Mouse (Mus musculus): ENCODE data around the gene Phox2a. TPM values are rescaled to one million over a fixed set of nuclear protein-coding genes. Genes with fewer than 3 reads are reported as not detected.

Gene Phox2a
- total RNA-seq, 2 experiments from 2014 or later: not detected

DNA sequence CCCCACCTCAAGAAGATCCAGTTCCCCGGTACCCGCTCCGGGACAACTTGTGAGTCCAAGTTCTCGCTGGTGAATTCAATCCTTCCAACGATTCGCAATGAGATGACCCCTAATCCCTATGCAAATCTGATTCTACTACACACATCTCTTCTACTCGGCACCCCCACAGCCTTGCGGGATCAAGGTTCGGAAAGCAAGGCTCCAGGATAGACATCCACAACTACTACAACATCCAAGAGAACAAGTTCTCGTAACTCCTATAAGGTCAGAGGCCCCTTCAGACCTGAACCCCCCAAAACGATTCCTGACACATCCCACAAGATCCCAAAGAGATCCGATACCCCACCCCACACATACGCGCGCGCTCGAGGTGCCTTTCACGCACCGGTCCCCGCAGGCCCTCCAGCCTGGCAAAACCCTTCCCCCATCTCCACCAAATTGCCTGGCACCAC lies 19.1 kb downstream of the Phox2a start:
- no peak for ATAC-seq (replicated peaks; ENCODE audit: low FRiP score, poor library complexity, severe bottlenecking)

DNA sequence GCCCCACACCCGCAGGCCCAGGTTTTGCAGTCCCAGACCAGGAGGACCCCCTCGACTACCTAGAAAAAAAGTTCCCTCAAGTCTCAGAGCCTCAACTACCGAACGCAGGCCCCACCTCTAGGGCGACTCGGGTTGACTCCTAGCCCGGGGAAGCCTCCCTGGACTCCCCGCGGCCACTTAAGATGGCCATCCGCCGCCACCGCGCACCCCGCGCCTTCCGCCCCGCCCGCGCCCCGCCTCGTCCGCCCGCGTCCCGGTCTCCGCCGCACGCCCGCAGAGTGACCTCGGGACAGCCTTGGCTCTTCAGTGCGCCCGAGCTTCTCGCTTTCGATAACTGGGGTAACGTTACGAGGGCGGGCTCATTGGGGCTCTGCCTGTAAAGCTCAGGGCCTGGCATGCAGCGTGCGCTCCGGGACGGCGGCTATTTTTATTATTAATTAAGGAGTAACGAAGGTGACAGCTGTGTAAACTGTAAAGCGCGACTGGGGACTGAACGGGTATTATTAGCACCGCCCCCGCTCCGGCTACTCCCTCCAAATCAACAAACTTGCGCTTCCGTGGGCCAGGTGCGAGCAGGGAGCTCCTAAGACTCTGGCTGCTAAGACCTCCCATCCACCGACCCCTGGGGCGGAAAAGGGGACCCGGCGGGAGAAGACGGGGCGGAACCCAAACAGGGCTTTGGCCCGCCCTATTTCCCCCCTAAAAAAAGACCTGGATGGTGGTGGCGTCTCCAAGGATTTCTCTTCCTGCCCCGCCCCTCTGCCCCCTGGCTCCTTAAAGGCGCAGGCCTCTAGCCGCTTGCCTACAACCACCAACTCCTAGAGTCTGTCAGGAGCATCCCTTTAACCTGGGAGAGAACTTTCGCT lies 19.7 kb downstream of the Phox2a start, which contains the start of gene Inppl1:
Gene Inppl1 (minus strand): TSS at position 624 of the 866 bp plus-strand sequence.
- ATAC-seq (replicated peaks; ENCODE audit: low FRiP score, poor library complexity, severe bottlenecking): no peak

DNA sequence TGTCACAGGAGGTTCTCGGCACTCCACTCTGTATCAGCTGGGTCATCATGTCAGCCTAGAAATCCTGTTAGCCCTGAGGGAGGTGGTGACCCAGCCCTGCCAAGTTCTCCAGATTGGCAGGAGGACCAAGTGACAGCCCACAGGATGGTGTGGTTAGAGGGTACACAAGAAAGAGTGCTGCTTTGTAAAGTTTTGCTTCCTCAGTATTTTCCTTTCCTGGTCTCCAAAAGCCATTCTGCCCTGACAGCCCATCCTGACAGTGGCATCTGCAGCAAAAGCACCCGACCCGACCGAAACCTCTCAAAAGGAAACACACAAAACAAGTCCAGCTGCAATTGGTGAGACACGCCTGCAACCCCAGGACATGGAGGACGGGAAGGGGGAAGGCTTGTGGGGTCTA lies 26.1 kb downstream of the Phox2a start:
- no peak for ATAC-seq (replicated peaks; ENCODE audit: low FRiP score, poor library complexity, severe bottlenecking)

DNA sequence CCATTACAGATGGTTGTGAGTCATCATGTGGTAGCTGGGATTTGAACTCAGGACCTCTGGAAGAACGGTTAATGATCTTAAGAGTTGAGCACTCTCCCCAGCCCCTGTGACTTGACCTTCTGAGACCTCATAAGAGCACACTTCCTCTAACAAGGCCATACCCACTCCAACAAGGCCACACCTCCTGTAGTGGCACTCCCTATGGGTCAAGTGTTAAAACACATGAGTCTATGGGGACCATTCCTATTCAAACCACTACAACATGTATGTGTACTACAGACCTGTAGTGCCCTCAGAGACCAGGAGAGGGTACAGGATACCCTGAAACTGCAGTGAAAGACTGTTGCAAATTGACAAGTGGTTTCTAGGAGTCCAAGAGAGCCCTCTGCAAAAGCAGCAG lies 29.8 kb downstream of the Phox2a start:
- ATAC-seq (replicated peaks; ENCODE audit: low FRiP score, poor library complexity, severe bottlenecking): no peak

DNA sequence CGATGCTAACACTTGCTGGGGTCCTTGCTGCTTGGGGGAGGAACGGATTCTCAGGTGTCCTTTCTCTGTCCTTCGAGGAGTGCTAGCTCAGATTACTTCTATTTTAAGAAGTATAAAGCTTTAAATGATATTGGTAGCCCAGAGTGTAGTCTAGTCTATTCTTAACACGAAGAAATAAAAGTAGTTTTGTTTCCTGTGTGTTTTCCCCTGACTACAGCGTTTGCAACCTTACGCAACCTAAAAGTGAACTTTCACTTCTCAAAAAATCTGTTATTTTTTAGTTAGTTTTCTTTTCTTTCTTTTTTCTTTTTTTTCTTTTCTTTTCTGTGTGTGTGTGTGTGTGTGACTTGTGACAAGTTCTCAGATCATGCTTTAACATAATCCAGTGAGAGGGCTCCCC lies 33.6 kb downstream of the Phox2a start:
- ATAC-seq (replicated peaks; ENCODE audit: low FRiP score, poor library complexity, severe bottlenecking): no peak

DNA sequence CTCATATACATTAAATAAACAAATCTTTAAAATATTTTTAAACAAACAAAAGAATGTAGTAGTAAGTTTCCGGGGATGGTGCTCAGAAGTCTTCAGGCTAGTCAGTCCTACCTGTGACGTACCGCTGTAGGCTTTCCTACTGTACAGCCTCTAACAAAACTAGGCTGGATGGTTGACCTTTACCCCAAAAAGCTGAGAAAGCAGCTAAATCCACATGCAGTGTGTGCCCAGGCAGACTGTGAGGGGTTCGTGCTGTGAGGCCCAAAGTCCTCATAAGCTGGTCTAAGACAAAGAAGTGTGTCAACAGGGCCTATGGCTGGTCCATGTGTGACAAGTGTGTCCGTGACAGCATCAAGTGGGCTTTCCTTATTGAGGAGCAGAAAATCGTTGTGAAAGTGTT lies 34.7 kb downstream of the Phox2a start:
- ATAC-seq (replicated peaks; ENCODE audit: low FRiP score, poor library complexity, severe bottlenecking): no peak

DNA sequence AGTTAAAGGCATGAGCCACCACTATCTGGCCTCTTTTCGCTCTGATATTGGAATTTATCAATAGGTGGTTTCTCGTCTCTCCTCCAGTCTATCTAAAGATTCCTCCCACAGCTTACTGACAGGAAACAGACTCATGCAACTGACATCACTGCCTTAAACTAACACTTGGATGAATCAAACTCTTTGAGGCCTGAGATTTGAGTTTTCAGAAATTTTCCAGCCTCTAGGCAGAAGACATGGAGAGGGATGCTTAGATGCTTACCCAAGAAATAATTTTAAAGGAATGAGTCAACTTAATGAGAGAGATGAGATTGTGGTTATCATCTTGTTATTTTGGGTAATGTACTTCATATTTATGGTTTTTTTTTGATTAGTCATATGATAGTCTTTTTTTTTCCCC lies 35.7 kb downstream of the Phox2a start:
- no peak for ATAC-seq (replicated peaks; ENCODE audit: low FRiP score, poor library complexity, severe bottlenecking)

DNA sequence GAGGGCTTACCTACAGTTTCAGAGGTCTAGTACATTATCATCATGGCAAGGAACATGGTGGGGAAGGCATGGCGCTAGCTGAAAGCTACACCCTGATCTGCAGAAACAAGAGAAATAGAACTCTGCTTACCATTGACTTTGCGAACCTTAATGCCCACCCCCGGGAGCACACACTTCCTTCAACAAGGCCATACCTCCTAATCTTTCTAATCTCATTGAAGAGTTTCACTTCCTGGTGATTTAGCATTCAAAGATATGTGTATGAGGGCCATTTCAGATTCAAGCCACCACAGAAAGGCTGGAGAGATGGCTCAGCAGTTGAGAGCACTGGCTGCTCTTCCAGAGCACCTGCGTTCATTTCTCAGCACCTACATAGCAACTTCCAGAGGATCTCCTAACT lies 39.0 kb downstream of the Phox2a start, which contains the start of gene Folr2:
Gene Folr2 (minus strand): TSS at position 101 of the 400 bp plus-strand sequence.
- no peak for ATAC-seq (replicated peaks; ENCODE audit: low FRiP score, poor library complexity, severe bottlenecking)

DNA sequence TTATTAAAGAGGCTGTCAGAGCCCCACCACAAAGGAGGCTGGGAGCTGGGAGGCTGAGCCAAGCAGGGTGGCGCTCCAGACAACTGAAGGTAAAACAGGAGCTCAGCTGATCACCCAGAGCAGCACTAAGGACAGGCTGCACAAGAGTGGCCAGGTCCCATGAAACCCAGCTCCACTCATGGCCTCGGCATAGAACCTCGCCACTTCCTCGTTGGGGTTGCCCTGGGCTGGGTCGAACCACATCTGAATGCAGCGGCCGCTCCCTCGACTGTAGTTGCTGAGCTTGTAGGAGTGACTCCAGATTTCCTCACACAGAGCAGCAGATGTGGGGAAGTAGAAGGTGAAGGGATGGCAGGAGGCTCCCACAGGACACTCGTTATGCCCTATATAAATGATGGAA lies 40.2 kb downstream of the Phox2a start:
- no peak for ATAC-seq (replicated peaks; ENCODE audit: low FRiP score, poor library complexity, severe bottlenecking)

DNA sequence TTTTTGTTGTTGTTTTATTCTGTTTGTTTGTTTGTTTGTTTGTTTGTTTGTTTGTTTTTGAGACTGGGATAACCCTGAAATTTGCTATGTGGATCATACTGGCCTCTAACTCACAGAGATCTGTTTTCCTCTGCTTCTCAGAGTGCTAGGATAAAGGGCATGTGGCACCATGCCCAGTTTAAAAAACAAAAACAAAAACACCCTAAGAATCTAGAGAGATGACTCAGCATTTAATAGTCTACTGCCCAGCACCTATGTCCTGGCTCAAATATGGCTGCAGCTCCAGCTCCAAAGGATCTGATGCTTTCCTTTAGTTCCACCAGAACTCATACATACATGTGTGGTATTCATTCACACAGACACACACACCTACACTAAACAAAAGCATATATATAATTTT lies 42.9 kb downstream of the Phox2a start:
- no peak for ATAC-seq (replicated peaks; ENCODE audit: low FRiP score, poor library complexity, severe bottlenecking)

DNA sequence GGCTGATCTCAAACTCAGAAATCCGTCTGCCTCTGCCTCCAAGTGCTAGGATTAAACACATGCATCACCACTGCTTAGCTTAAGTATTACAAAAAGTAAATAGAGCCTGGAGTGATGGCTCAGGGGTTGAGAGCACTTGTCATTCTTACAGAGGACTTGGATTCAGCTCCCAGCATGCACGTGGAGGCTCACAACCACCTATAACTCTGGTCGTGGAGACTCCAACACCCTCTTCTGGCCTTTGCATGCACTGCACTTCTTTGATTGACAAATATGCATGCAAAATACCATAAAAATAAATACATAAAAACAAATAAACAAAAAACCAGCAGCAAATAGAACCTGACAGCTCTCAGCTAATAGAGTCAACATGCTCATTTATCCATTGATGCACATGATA lies 44.2 kb downstream of the Phox2a start:
- no peak for ATAC-seq (replicated peaks; ENCODE audit: low FRiP score, poor library complexity, severe bottlenecking)

DNA sequence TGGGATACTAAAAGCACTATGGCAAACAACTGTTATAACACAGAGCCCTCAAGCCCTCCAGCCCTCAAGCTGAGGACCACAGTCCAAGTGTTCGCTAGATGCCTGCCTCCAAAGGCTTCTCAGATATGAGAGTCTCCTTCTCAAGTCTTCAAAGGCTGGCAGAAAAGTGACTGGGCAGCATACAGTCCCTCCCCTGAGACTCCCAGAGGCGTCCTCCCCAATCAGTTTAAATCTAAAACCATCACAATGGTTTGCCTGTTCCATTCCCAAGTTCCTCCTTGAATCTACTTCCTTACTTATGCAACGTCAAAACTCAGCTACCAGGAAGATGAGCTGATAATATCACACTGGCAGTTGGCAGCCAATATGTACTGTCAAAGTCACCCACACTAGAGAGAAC lies 45.3 kb downstream of the Phox2a start, which contains the start of gene Anapc15:
Gene Anapc15 (plus strand): TSS at position 301 of the 400 bp plus-strand sequence.
- ATAC-seq (replicated peaks; ENCODE audit: low FRiP score, poor library complexity, severe bottlenecking): no peak

DNA sequence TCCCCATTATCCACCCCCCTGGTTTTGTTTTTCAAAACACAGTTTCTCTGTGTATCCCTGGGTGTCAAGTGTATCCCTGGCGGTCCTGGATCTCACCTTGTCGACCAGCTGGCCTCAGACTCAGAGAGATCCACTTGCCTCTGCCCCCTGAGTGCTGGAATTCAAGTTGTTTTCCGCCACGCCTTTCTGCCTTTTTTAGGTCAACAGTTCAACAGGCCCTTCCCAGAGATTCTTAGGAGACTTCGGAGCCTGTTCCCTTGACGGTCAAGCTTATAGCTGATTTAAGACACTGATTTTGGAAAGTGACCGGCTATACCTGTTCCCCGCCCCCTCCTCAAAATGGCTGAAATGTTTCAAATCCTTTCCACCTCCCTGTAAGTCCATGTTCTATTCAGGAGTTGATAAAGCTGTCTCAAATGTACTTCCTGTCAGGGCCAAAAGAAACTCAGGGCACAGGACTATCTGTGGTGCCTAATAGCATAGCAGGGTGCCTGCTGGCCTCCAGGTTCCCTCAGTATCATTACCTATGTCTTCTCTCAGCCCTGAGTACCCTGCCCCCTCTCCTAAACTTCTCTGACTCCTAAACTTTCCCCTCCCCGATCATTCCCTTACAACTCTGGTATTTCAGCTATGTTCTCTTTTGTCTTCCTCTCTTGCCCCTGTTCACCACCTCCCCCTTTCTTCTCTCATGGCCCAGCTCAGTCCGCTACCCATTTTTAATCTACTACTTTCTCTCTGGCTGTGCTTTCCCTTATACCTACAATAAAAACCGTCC lies 48.6 kb downstream of the Phox2a start:
- ATAC-seq (replicated peaks; ENCODE audit: low FRiP score, poor library complexity, severe bottlenecking): no peak

DNA sequence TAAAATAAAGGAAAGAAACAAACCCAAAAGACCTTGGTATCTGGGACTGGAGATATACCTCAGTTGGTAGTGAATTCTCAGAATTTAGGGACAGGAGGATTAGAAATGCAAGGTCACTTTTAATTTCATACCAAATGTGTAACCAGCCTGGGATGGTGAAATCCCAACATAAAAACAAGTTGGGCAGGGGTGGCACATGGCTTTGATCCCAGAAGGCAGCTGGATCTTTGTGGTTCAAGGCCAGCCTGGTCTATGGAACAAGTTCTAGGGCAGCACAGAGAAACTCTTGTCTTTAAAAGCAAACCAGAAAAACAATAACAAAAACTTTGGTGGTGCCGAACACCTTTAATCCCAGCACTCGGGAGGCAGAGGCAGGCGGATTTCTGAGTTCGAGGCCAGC lies 49.4 kb downstream of the Phox2a start:
- ATAC-seq (replicated peaks; ENCODE audit: low FRiP score, poor library complexity, severe bottlenecking): no peak

DNA sequence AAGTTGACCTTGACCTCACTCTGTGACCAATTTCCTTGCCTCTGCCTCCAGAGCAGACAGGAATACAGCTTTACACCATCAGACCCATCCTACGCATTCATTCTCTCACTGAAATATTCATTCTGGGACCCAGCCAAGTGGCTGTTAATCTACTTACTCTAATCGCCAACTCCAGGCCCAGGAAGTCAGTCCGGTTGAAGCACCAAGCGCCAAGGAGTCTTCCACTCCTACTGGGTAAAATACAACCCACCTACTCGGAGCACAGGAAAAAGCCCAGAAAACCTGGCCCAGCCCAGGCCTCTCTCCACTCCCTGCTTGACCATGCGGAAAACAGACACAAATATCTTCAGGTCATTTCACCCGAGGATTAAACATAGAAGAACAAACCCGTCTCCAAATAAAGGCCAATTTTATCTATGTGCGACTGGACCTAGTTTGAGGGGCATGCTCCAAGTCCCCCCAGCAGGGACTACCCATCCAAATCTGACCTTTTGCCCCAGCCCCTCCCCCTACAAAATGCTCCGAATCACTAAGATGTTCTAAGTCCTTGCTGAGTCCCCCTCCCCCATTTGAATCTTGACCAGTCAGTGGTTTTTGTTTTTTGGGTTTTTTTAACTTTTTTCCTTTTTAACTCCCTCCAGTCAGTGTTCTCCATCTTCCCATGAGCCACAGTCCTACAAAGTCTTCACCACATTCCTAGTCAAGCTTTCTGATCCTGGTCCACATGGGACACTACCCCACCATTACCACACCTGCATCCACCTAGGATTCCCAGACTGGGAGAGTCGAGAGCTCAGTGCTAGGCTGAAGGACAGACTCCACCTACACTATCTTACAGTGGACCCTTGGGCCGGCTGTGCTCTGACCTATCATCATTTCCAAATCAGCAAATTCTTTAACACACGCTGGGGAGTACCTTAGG lies 50.4 kb downstream of the Phox2a start:
- ATAC-seq (replicated peaks; ENCODE audit: low FRiP score, poor library complexity, severe bottlenecking): peak; percentile 55

DNA sequence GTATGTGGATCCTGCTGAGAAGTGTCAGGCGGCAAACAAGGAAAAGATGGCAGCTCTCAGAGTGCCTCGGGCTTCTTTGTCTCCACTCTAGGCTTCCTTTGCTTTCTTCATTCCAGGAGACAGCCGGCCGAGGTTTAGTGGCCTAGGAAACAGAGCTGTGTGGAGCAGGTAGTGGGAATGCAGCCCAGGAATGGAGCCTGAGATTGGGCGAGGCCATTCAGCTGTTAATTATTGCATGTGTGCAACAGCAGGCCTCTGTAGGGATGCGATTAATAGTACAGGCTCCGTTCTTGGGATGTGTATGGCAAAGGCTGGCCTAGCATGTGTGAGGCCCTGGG lies 51.0 kb downstream of the Phox2a start:
- ATAC-seq (replicated peaks; ENCODE audit: low FRiP score, poor library complexity, severe bottlenecking): no peak

DNA sequence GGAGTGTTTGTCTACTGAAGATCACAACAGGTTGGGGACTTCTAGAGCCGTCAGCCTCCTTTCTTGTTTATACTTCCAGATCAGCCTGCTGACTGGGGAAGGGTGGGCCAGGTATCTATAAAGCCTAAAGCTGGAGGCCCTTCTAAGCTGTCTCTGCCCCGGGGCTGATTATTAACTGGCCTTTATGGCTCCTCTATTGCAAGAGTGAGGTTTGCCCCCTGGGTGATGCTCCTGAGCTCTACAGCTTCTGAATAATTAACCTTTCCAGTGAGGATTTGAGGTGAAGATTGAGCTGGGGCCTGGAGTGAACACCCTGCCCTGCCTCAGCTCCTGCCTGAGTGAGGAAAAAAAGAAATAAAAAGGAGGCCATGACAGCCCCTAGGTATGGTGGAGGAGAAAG lies 52.5 kb downstream of the Phox2a start, which contains the start of gene Folr1:
Gene Folr1 (minus strand): TSS at position 160 of the 400 bp plus-strand sequence.
- no peak for ATAC-seq (replicated peaks; ENCODE audit: low FRiP score, poor library complexity, severe bottlenecking)

DNA sequence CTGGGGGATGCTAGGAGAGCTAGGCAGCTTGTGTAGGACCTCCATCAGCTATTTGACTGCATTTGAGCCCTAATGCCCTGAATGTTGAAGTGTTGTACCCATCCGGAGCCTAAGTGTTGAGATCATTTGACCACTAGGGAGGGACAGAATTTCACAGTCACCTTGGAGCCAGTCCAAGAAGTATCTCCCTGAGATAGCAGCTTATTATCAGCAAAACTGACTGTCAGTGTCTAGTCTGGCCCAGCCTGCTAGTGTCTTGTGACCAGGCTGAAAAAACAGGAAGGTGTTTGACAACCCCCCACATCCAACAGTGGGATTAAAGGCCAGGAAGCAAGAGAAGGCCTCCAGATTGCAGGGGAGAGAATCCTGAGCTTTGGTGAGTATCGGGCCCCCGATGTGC lies 53.2 kb downstream of the Phox2a start:
- ATAC-seq (replicated peaks; ENCODE audit: low FRiP score, poor library complexity, severe bottlenecking): 0 out of 2 replicates have a peak, but pooled peaks have one; percentile 33

Data from erythroblast, adult 5-6 weeks (primary cell).